8 mouse cellular contexts compared by ENCODE assay signal in genomic region chr12:8487959-8488651, GRCm38 (mm10). TPM values are rescaled to one million over a fixed set of nuclear protein-coding genes. Genes with fewer than 3 reads are reported as not detected.
DNase-seq lines count a peak whose midpoint lies in the region; ATAC-seq and TF ChIP-seq lines count a peak whose summit lies in the region.

No protein-coding gene starts in this region.

- no peak overlapping the region for H3K4me2 ChIP-seq in heart, embryonic 16.5 days (ENCODE audit: low read depth, low read length)
- H3K4me2 ChIP-seq in limb, embryonic 14.5 days (replicated peaks; ENCODE audit: low read depth, low read length, severe bottlenecking): no peak overlapping the region
- H3K4me2 ChIP-seq in stomach, embryonic 15.5 days: no peak overlapping the region

- no peak overlapping the region for H3K9ac ChIP-seq in heart, embryonic 16.5 days (ENCODE audit: low read length)
- no peak overlapping the region for H3K9ac ChIP-seq in limb, embryonic 14.5 days (ENCODE audit: low read depth, low read length, severe bottlenecking)
- no peak overlapping the region for H3K9ac ChIP-seq in stomach, embryonic 15.5 days

- no peaks in the 10 kb centered on the region for H3K27me3 ChIP-seq in heart, embryonic 16.5 days (ENCODE audit: control insufficient read depth, insufficient read depth, low read length)
- H3K27me3 ChIP-seq in limb, embryonic 14.5 days (ENCODE audit: control insufficient read depth, insufficient read depth, low read length): no peaks in the 10 kb centered on the region
- no peaks in the 10 kb centered on the region for H3K27me3 ChIP-seq in stomach, embryonic 15.5 days (replicated peaks)

- H3K4me1 ChIP-seq in heart, embryonic 16.5 days (ENCODE audit: control insufficient read depth, insufficient read depth, low read length): no peaks in the 10 kb centered on the region
- peaks cover 10% of the 10 kb centered on the region; the same call in 1 of the 2 replicates for H3K4me1 ChIP-seq in limb, embryonic 14.5 days (ENCODE audit: control insufficient read depth, insufficient read depth, low read length)
- H3K4me1 ChIP-seq in stomach, embryonic 15.5 days: peaks cover 11% of the 10 kb centered on the region

- peak; percentile 60 for DNase-seq in layer of hippocampus, adult 9-11 months
- DNase-seq in layer of hippocampus, adult 18-20 months (ENCODE audit: low spot score in 2 of 2): no peak
- DNase-seq in adrenal gland, postnatal 14 days: peak; percentile 93
- DNase-seq in limb, embryonic 14.5 days (ENCODE audit: low spot score): no peak
- DNase-seq in left cerebral cortex, adult 8-10 months (ENCODE audit: low spot score in 2 of 2): no peak
- DNase-seq in thymus, postnatal 25 days: no peak

- H3K27ac ChIP-seq in heart, embryonic 16.5 days (ENCODE audit: low read length): no peak overlapping the region
- no peak overlapping the region for H3K27ac ChIP-seq in limb, embryonic 14.5 days (replicated peaks; ENCODE audit: low read depth, low read length)
- peak overlapping the region; percentile 59; the same call in 1 of the 2 replicates for H3K27ac ChIP-seq in stomach, embryonic 15.5 days

- WGBS in heart, embryonic 16.5 days: 70% methylated on average over 5 of the region's 5 CpGs
- 49% methylated on average over 5 of the region's 5 CpGs for WGBS in limb, embryonic 14.5 days
- 49% methylated on average over 5 of the region's 5 CpGs for WGBS in stomach, embryonic 15.5 days

- no peak overlapping the region for H3K4me3 ChIP-seq in heart, embryonic 16.5 days (ENCODE audit: low read length)
- no peak overlapping the region for H3K4me3 ChIP-seq in limb, embryonic 14.5 days (replicated peaks; ENCODE audit: low read length)
- H3K4me3 ChIP-seq in stomach, embryonic 15.5 days (replicated peaks): no peak overlapping the region

- TF ChIP-seq POLR2A in limb, embryonic 14.5 days (IDR thresholded peaks at IDR 0.05; ENCODE audit: borderline replicate concordance, extremely low read depth, insufficient read depth, insufficient read length): no peak

- no peaks in the 10 kb centered on the region for H3K36me3 ChIP-seq in heart, embryonic 16.5 days (ENCODE audit: control insufficient read depth, insufficient read depth)
- no peaks in the 10 kb centered on the region for H3K36me3 ChIP-seq in limb, embryonic 14.5 days (ENCODE audit: control insufficient read depth, insufficient read depth, low read length)
- no peaks in the 10 kb centered on the region for H3K36me3 ChIP-seq in stomach, embryonic 15.5 days

- no peaks in the 10 kb centered on the region for H3K9me3 ChIP-seq in heart, embryonic 16.5 days (replicated peaks; ENCODE audit: control insufficient read depth, low read length)
- no peaks in the 10 kb centered on the region for H3K9me3 ChIP-seq in limb, embryonic 14.5 days (ENCODE audit: control insufficient read depth, low read length)
- H3K9me3 ChIP-seq in stomach, embryonic 15.5 days: no peaks in the 10 kb centered on the region

- ATAC-seq in heart, embryonic 16.5 days (replicated peaks; ENCODE audit: extremely low read depth, insufficient read depth, low FRiP score): peak; percentile 52; the same call in 1 of the 2 replicates
- ATAC-seq in limb, embryonic 14.5 days (ENCODE audit: low FRiP score, low read depth): 0 out of 2 replicates have a peak, but pooled peaks have one; percentile 30
- ATAC-seq in stomach, embryonic 15.5 days (ENCODE audit: insufficient read depth, low FRiP score, low read depth): peak; percentile 82; the same call in 1 of the 2 replicates

RNA-seq across cellular contexts. Expression of gene Rhob, which starts 11.7 kb away (rescaled TPM):
- total RNA-seq in layer of hippocampus, adult 18-20 months (2021): 100 to 1,000 TPM; 360 to 385 TPM
- total RNA-seq in adrenal gland, postnatal 14 days (2021): 201 and 234 TPM in 2 replicates
- 38.5 and 39.3 TPM in 2 replicates for polyA plus RNA-seq in heart, embryonic 16.5 days (2015; fragmentation: Nextera tagmentation; extraction: Ambion mirVana)
- polyA plus RNA-seq in limb, embryonic 14.5 days (2012; rRNA removed): 177 and 224 TPM in 2 replicates
- 75.7 and 89.7 TPM in 2 replicates for polyA plus RNA-seq in limb, embryonic 14.5 days (2014; fragmentation: Nextera tagmentation; extraction: Ambion mirVana)
- polyA plus RNA-seq in stomach, embryonic 15.5 days (2015; fragmentation: Nextera tagmentation; extraction: Ambion mirVana): 41.5 and 43.8 TPM in 2 replicates
- 100 to 1,000 TPM; 261 to 308 (median 282) TPM for total RNA-seq in left cerebral cortex, adult 8-10 months (2022)

Comparison
In these comparisons a context has a peak if more than half of its experiments do, and no peak if none do; other contexts are left out.
1. DNase-seq: peak in layer of hippocampus, adult 9-11 months (single experiment) and adrenal gland, postnatal 14 days (single experiment); none in layer of hippocampus, adult 18-20 months (0 of 2), limb, embryonic 14.5 days (single experiment), left cerebral cortex, adult 8-10 months (0 of 2) and thymus, postnatal 25 days (single experiment).
2. ATAC-seq: peak in every context shown above with its lines; median percentile 82 in stomach, embryonic 15.5 days; 52 in heart, embryonic 16.5 days; 30 in limb, embryonic 14.5 days.